Mouse (Mus musculus): ENCODE data around the gene Olfr169.
"Not testable (repeated sequence)": the region's sequence is repeated elsewhere in the genome, so short reads cannot be mapped to it uniquely, and the experiment has no call there.

Gene Olfr169

GRCm38 (mm10) chr16:19571709-19572108 is at the start of gene Olfr169:
Gene Olfr169, minus strand, starts transcription at chr16:19571809.
- not testable (repeated sequence) for DNase-seq (ENCODE audit: low spot score in 2 of 2)

- DNase-seq (ENCODE audit: low spot score in 2 of 2): not testable (repeated sequence)
These were observed 40.2 kb upstream of the Olfr169 start, which contains the start of gene Olfr170 for GRCm38 (mm10) chr16:19611782-19612181. Gene Olfr170, minus strand, starts transcription at chr16:19611882.

DNA sequence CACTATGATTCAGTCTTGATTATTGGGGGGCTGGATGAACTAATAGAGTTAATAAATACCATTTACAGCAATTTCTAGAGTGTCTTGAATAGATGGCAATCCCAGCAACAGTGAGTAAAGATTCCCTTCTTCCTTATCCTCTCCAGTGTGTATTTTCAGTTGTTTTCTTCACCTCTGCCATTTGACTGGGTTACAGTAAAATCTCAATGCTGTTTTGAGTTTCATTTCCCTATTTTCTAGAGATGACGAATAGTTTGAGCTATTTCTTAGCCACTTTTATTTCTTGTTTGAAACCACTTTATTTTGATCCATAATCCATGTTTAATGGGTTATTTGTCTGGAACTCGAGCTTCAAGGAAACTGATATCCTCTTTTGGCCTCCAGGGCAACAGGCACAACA is 31.6 kb upstream of the Olfr169 start:
- DNase-seq (ENCODE audit: low spot score in 2 of 2): no peak

GRCm38 (mm10) chr16:19553429-19553828 is 18.2 kb downstream of the Olfr169 start:
- not testable (repeated sequence) for DNase-seq (ENCODE audit: low spot score in 2 of 2)

DNA sequence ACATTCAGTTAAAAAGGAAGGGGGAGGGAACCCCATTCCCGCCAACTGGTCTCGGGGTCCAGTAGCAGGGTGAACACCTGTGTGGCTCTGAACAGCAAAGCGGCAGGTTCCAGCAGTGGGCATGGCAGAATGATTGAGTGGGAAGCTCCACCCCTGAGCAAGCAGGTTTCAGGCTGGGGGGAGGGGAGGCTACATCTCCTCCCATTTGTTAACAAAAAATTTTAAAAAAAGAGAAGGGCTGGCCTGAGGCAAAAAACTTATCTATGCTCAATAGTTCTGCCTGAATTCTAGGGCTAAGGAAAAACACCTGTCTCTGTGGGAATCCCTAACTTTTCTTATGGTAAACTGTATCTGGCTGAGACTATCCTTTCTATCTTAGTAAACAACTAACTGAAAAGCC is 19.4 kb downstream of the Olfr169 start:
- DNase-seq (ENCODE audit: low spot score in 2 of 2): not testable (repeated sequence)

DNA sequence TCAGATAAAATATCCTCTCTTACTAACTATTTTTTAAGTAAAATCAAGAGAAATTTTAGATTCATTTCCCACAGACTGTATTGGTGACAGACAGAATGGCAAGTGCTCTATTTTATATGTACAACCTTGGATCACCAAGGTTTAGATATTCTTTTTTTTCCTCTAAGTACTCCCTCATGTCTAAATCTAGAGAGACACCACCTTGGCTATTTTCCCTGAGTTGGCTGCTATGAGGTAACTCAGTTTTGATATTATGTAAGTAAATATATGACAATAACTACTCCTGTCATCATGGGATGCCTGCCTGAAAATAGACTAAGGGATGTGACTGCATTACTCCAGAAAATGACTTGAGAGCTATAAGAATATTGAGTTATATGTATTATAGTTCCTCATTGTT is 36.2 kb downstream of the Olfr169 start, which contains the start of gene Olfr168:
Gene Olfr168 (minus strand): TSS at position 101 of the 400 bp plus-strand sequence.
- no peak for DNase-seq (ENCODE audit: low spot score in 2 of 2)

- no peak for DNase-seq (ENCODE audit: low spot score in 2 of 2)
These were observed 49.4 kb downstream of the Olfr169 start, which contains the start of gene Olfr167 for GRCm38 (mm10) chr16:19522166-19522565. Gene Olfr167, minus strand, starts transcription at chr16:19522266.
